Mouse (Mus musculus) left cerebral cortex, postnatal 10 days (tissue): ENCODE data around the gene Abhd15. TPM values are rescaled to one million over a fixed set of nuclear protein-coding genes. Genes with fewer than 3 reads are reported as not detected.
A peak's percentile ranks its signal among the peaks of the same experiment; 100 is the strongest.

Experiments
- DNase-seq, 2 experiments: peaks; one replicate each; pipeline ENCODE4 v3.0.0; 2021 to 2022; ENCODE audit warnings: low spot score in 2 of 2, mixed read lengths in 1 of 2; ENCODE audit errors: extremely low spot score in 1 of 2
- intact Hi-C: fragments of 180-260 bp; cut with DNase I; formaldehyde crosslinking; loops from one replicate; pipeline ENCODE4 v1.15.1; 2025
- total RNA-seq, 2 experiments: library from RNA; stranded (reverse); gene quantifications; 2 replicates each; pipeline ENCODE4 v1.2.3; 2021

Gene Abhd15
- total RNA-seq, result 1 to 10 TPM in 1 of 2 experiments, under 1 TPM in 1; 0.85 to 1.7 TPM

DNA sequence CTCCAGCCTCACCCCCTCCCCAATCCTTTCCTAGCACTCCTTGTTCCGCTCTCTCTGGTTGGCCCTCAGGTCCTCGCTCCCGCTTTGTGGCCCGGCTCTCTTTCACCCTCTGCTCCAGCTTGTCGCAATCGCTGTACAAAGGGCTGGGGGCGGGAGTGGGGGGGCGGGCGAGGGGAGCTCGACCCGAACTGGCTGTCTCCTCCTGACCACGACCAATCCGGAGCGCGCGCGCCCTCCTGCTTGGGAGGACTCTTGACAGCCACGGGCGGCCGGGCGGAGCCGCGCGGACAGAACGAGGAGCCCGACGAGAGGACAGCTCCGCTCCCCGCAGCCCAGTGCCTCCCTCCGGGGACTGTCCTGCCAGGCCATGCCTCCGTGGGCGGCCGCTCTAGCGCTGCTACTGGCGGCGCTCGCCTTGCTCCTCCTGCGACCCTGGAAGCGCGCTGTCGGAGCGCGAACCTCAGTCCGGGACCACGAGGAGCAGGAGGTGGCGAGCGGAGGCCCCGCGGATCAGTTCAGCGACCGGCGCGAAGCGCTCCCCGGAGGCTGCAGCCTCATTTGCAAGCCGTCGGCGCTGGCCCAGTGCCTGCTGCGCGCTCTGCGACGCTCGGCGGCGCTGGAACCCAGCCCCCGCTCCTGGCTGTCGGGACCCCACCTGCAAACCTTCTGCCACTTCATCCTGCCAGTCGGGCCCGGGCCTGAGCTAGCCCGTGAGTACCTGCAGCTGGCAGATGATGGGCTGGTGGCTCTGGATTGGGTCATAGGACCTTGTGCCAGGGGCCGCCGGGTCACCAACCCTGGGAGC, at the start of gene Abhd15:
TSS of gene Abhd15 (plus strand) at position 290 of the 805 bp plus-strand sequence.
- intact Hi-C loops, result no loop called here
- DNase-seq, result peak in 1 of 2 experiments; percentile 90

DNA sequence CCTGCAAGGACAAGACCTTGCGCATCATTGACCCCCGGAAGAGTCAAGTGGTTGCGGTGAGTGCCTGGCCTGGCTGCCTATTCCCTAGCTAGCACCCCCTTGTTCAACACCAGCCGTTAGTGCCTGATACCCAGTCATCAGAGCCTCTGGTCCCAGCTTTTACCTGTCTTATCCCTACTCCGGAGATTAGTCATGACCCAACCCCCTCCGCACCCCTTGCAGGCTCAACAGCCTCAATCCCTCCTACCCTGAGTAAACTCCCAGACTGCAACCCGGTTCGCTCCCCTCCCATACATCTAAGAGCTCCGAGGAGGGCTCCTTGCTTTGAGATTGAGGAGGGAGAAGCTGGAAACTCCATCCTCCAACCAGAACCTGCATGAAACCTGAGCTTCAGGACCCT, 48.4 kb upstream of the Abhd15 start:
- DNase-seq, result no peak
- intact Hi-C loops, result loop anchor here (10.0 kb wide), 1 partner anchor 372 kb away; no protein-coding TSS in a partner anchor

DNA sequence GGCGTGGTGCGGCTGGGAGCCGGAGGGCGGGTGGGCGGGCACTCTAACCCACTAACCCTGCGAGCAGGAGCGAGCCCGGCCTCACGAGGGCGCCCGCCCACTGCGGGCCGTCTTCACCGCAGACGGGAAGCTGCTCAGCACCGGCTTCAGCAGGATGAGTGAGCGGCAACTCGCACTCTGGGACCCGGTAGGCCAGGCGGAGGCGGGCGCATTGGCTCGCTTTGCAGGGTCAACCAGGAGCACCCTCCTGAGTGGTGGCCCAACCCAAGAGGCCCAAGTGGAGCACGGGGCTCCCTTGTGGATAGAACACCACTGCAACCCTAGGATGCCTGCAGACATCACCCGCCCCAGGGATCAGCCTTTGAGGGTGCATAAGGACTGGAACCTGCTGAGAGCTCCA, 47.8 kb upstream of the Abhd15 start:
- intact Hi-C loops, result loop anchor here (10.0 kb wide), 1 partner anchor 372 kb away; no protein-coding TSS in a partner anchor
- peak in 1 of 2 experiments; percentile 85 for DNase-seq

DNA sequence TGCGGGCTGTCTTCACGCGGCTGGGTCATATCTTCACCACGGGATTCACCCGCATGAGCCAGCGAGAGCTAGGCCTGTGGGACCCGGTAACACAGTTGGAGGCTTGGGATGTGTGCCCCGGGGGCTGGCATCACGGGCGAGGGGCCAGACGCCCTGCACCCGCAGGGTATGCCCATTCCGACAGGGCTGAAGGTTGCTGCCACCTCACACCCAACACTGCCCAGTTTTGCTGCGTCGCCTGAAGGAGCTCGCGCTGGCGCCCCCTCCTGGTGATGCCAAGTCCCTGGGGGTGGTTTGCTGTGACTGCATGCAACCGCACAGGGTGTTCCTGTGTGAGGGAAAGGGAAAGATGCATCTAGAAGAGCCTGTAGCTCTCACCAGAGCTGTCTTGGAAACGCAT, 47.1 kb upstream of the Abhd15 start:
- DNase-seq, result peak in 1 of 2 experiments; percentile 88
- intact Hi-C loops, result loop anchor here (10.0 kb wide), 1 partner anchor 373 kb away; no protein-coding TSS in a partner anchor

DNA sequence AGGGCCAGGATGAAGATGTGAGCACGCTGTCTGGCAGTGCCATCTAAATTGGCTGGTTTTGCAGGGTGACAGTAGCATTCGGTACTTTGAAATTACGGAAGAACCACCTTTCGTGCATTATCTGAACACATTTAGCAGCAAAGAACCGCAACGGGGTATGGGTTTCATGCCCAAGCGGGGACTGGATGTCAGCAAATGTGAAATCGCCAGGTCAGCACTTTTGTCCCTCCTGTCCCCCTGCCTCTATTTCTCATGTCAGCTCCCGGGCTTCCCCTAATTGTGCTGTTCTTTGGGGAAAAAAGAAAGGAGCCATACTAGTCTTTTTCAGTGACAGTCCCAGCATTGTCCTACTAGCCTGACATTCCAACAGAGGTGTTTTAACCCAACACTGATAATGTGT, 46.5 kb upstream of the Abhd15 start:
- intact Hi-C loops, result loop anchor here (10.0 kb wide), 1 partner anchor 374 kb away; no protein-coding TSS in a partner anchor
- no peak for DNase-seq

DNA sequence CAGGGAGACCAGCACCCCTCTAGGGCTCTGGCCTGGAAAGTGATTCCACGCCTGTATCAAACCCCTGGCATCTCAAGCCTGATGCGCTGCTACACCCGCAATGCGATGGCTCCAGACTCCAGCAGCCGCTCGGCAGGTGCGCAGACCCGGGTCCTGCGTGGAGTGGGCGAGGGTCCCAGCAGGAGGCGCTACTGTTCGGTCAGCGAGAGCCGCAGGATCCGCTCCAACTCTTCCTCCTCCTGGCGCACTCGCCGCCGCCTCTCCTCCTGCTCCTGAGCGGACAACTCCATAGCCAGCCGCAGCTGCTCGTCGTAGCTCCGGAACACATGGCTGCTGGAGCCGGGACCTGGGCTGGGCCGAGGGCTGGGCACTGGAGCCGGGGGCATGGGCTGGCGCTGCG, 43.5 kb upstream of the Abhd15 start:
- intact Hi-C loops, result no loop called here
- DNase-seq, result no peak

DNA sequence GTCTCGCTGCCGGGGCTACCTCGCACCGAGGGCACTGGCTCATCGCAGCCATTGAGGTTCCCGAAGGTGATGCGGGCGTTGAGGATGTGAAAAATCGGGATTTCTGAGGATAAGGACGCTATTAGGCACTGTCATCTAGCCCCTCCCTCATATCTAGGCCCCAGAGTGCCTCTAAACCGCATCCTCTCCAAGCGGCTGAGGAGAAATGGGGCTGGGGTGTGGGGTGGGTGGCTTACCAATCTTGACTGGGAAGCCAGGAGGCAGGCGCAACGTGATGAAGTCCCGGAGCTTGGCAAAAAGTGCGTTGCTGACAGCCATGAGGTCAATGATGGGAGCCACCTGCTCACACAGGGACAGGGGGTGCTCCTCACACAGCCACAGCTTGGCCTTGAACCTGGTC, 42.1 kb upstream of the Abhd15 start:
- intact Hi-C loops, result no loop called here
- DNase-seq, result no peak

DNA sequence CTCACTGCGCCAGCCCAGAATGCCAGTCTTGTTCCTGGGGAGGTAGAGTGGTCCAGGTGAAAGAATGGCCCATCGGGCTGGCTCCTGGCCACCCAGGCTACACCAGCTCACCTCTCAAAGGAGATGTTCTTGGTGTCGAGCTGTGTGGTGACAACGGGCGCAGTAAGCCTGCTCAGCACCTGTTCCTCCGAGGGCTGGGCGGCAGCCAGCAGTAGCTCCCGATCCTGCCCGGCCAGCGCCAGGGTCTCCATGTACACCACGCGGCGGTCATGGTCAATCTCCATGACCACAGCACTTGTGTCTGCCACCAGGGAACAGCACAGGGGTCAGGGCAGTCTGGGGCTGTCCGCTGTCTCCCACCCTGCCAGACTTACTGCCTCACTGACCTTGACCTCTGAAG, 38.7 kb upstream of the Abhd15 start:
- intact Hi-C loops, result no loop called here
- no peak for DNase-seq

DNA sequence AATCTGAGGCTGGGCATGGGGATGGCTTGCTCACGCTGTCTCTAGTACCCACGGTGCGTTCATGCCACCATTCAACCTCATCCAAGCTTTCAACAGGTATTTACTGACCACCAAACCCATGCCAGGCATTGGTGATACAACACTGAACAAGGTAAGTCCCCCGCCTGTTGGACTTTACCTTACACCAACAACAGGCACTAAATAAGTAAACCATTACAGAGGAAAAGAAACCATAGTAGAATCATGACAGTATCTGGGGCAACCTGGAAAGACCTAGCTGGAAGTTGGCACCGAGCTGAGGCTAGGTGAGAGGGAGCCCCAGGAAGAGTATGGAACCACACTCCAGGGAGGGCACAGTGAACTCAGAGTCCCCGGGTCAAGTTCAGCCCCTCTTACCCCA, 38.0 kb upstream of the Abhd15 start:
- intact Hi-C loops, result no loop called here
- no peak for DNase-seq

DNA sequence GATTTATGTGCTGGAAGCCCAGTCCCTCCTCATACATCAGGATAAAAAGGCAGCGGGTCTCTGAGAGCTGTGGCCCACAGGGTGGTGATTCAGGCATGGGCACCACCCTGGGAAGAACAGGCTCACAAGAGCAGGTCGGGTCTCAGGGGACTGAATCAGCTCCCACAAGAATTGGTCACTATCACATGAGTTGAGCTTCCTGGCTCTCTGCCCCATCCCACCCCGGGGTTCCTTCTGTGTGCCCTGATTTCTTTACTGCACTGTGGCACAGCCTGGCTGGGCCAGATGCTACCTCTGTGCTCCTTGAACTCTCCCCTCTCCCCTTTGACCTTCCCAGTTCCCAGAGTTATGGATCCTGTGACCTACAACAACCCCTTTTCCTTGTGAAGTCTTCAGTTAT, 31.9 kb upstream of the Abhd15 start:
- no peak for DNase-seq
- intact Hi-C loops, result no loop called here

DNA sequence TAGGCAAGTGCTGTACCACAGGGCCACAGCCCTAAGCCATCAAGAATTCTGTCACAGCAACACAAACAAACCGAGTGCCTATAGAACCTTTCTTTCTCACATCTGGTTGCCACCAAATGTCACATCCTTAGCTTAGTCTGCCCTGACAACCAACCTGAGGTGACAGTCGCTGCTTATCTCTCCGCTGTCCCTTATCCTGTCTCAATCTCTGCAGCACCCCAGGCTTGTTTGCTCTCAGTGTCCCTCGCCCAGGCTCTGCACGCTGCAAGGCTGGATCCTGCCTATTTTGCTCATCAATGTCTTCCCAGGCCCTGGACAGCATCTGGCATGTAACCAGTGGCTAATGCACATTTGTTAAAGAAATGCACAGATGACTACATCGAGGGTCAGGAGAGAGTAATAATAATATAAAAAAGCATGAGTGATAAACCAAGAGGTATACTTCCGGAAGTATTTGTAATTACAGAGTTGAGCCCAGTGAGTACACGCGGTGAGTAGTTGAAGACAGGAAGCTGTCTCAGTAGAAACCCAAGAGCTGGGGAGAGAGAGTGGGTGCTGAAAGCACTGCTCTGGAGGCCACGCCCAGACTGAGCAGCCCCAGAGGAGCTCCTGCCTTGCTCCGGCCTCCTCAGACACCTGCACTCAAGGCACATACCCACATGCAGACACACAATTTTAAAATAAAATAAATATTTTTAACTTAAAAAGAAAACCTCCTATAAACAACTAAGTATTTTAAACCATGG, 31.2 kb upstream of the Abhd15 start:
- intact Hi-C loops, result no loop called here
- no peak for DNase-seq

DNA sequence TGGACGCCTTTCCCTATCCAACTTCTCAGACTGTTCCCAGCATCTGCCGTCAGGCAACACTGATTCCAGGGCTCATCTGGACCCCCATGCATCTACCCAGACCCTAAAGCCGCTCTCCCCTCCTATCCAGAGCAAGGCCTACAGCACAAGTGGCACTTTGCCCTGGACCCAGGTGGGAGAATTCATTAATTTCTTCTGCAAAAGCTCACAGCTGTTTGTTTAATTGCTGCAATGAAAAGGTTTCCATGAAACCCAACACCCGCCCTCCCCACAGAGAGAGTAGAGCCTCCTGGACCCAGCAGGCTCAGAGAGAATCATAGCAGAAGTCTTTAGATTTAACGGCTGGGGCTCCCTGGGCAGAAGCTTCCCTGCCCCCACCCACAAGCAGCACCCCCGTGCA, 29.7 kb upstream of the Abhd15 start:
- intact Hi-C loops, result no loop called here
- no peak for DNase-seq

DNA sequence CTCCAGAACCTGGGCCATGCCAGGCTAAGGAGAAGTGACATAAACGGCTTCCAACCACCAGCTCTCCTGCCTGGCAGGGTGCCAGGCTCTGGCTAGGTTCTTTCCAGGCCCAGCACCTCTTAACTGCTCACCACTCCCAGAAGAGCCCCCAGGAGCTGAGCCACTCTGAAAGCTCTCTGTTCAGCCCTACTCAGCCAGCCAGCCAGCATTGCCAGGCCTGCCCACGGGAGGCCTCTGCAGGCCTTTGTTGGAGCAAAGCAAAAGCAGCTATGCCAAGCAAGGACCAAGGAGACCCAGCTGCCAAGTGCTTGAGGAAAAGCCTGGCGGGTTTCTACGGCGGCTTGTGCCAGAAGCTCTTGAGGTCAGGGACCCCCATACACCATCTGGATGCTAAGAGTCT, 28.1 kb upstream of the Abhd15 start:
- DNase-seq, result no peak
- intact Hi-C loops, result no loop called here

DNA sequence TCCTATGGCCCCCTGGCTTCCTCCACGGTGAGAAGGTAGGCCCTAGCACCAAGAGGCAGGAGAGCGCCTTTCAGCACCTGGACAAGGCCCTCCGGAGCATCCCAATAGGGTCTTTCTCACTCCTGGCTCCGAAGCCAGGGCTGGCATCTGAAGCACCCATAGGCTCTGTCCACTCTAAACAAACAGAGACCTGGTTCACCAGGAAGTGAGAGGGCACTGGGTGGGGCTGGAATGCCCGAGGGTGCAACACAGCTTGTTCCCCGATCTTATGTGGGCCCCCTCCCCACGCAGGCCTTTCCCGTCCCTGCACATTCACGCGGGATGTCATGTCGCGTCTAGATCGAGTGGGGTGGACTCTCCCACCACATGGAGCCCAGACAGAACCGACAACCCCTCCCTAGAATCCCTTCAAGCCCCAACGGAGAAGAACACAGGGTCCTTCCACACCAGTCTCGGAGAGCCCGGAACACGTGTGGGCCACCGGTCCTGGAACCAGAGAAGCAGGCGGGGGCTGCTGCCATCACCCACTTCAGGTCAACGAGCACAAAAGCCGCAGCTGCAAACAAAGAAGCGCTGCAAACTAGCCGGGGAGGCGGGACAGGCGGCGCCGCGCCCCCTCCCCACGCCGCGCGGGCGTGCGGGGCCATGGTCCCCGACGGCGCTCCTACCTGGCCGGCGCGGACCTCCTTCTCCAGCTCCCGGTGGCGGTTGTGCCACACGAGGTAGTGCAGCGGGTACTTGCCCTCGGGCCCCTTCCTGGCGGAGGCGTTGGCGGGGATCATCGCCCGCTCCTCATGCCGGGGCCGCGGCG, 25.9 kb upstream of the Abhd15 start:
- intact Hi-C loops, result no loop called here
- DNase-seq, result peak in 1 of 2 experiments; percentile 62

DNA sequence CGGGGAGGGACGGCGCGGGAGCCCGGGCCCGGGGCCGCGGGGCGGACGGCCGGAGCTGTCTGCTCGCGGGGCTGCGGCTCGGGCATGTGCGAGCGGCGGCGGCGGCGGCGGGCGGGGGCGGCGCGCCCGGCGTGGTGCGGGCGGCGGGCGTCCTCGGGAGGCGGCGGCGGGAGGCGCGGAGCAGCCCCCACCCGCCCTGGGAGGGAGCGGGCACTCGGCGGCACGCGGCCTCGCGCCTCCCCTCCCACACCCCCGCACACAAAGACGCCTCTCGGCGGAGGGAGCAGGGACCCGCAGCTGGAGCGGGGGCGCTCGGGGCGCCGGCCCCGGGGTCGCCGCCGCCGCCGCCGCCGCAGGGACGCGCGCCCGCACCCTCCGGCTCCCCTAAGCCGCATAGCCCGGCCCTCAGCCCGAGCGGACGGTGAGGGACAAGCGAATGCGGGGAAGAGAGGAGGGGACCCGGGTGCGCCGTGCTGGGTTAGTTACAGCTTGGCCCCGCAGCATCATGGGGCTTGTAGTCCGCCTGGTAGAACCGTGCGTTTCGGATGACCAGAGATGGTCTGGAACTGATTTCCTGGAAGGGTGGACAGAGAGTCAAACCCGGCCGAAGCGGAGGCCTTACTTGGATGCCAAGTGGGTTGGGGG, 25.2 kb upstream of the Abhd15 start, which contains the start of gene Ankrd13b:
TSS of gene Ankrd13b (minus strand) at position 88 of the 645 bp plus-strand sequence.
- intact Hi-C loops, result loop anchor here (5.0 kb wide), 1 partner anchor 133 kb away; no protein-coding TSS in a partner anchor
- DNase-seq, result peak; percentile 78 to 87

DNA sequence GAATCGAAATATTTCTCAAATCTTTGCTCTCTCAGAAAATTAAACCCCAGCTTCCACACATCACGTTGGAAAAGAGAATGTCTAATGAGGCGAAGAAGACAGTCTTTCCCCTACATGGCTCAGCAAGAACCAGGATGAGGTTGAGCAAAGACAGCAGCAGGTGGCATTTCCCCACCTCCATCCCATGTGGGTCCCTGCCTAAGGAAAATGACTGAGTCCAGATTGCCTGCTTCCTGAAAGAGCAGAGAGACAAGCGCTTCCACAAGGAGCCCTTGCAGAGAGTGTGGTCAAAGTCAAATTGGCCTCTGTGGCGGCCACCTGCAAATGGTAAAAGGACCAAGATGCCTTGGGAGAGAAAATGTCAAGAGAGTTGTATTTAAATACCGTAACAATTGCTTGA, 24.5 kb upstream of the Abhd15 start:
- intact Hi-C loops, result loop anchor here (5.0 kb wide), 1 partner anchor 132 kb away; no protein-coding TSS in a partner anchor
- DNase-seq, result no peak

DNA sequence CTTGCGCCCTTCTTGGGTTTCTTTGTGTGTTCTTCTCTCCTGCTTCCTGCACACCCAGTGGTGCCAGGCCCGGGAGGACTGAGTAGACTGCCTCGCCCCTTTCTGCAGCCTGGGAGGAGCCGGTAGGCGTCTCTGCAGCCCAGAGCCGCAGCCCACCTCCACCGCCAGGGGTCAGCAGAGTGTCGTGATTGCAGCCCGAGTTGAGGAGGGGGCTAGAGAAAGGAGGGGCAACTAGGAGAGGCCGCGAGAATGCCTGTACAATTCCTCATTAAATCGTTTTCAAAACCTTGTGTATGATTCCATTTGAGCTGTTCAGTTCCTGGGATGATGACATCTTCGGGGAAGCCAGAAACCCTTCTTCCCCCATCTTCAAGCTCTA, 23.8 kb upstream of the Abhd15 start:
- DNase-seq, result peak; percentile 91 to 95
- intact Hi-C loops, result loop anchor here (5.0 kb wide), 1 partner anchor 131 kb away; no protein-coding TSS in a partner anchor

DNA sequence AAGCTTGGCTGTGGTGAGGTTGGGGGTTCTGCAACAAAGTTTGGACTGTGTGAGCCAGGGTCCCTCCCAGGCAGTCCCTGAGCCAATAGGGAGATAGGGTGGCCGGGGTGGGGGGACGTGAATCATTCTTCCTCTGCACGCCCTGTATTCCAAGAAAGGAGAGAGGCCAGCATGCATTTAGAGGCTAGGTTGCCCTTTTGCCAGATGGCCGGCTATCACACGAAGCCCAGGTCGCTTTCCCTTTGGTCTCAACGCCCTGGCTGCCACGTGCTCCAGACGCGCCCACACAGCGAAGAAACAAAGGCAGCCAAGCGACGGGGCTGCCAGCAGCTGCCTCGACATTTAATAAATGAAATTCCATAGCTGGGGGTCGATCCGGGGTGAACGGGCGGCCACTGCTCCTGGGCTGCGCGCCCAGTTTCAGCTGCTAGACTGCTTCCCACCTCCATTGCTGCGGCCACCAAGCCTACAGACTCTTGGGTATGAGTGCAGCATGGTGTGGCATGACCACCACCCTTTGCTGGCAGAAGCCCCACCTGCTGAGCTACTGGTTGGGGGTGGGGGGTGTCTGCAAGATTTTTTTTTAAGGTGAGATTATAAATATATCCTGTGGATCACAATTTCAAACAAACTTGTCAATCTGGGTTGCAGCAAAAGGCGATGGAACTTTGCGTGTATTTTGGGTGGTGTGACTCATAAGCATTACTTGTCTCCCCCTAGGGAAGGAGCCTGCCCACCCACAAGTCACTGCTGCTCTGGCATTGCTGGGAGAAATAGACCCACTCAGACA, 23.2 kb upstream of the Abhd15 start:
- peak in 1 of 2 experiments; percentile 76 for DNase-seq
- intact Hi-C loops, result loop anchor here (5.0 kb wide), 1 partner anchor 131 kb away; no protein-coding TSS in a partner anchor
